Mouse (Mus musculus) small intestine, adult 2 months (tissue): ENCODE measurements around the gene Prmt8. TPM values are rescaled to one million over a fixed set of nuclear protein-coding genes. Genes with fewer than 3 reads are reported as not detected.

ENCODE experiments used
- H3K27ac ChIP-seq: fragments of 200-500 bp; 2 replicates; pipeline ENCODE4 v1.5.1; 2012; ENCODE audit warnings: low read depth, low read length, control low read depth, inconsistent platforms; ENCODE audit not compliant: insufficient read depth
- H3K27me3 ChIP-seq: fragments of 200-500 bp; 2 replicates; pipeline ENCODE4 v1.6.1; 2012; ENCODE audit warnings: mild to moderate bottlenecking, moderate library complexity, low read length, inconsistent platforms; ENCODE audit not compliant: control insufficient read depth, insufficient read depth
- H3K36me3 ChIP-seq: fragments of 200-500 bp; 2 replicates; pipeline ENCODE4 v1.6.1; 2012; ENCODE audit warnings: mild to moderate bottlenecking, low read length, control low read depth, inconsistent platforms; ENCODE audit not compliant: control insufficient read depth, insufficient read depth
- H3K4me1 ChIP-seq: fragments of 200-500 bp; 2 replicates; pipeline ENCODE4 v1.6.1; 2012; ENCODE audit warnings: low read length, inconsistent platforms, mixed read lengths; ENCODE audit not compliant: control insufficient read depth, insufficient read depth, insufficient read length
- H3K4me3 ChIP-seq: fragments of 200-500 bp; 2 replicates; pipeline ENCODE4 v1.5.1; 2012; ENCODE audit warnings: low read depth, mild to moderate bottlenecking, control low read depth, inconsistent platforms, low read length, moderate library complexity
- CTCF ChIP-seq: fragments of 200-500 bp; IDR thresholded peaks from 2 replicates; pipeline ENCODE4 v1.5.1; 2012; ENCODE audit warnings: low read depth, mild to moderate bottlenecking, control low read depth, inconsistent platforms, low read length, moderate library complexity, mixed read lengths; ENCODE audit not compliant: insufficient replicate concordance, insufficient read length; ENCODE audit errors: extremely low read depth
- POLR2A ChIP-seq: fragments of 200-500 bp; IDR thresholded peaks from 2 replicates; pipeline ENCODE4 v1.6.1; 2012; ENCODE audit warnings: low read depth, mild to moderate bottlenecking, control low read depth, inconsistent platforms, low read length, moderate library complexity
- WGBS: fragments of 180-500 bp; shearing (Covaris S2); methylation state at CpG from one replicate; pipeline ENCODE4 v1.1.7; 2018; 5-methylcytosine and 5-hydroxymethylcytosine counted together
- polyA plus RNA-seq: library from polyadenylated mRNA; depleted of rRNA; stranded (reverse); fragments of >200 nt; gene quantifications from 2 replicates; pipeline ENCODE4 v1.2.3, GENCODE M21; 2012

Gene Prmt8
- polyA plus RNA-seq, 1 experiment, result 0.10 TPM

DNA sequence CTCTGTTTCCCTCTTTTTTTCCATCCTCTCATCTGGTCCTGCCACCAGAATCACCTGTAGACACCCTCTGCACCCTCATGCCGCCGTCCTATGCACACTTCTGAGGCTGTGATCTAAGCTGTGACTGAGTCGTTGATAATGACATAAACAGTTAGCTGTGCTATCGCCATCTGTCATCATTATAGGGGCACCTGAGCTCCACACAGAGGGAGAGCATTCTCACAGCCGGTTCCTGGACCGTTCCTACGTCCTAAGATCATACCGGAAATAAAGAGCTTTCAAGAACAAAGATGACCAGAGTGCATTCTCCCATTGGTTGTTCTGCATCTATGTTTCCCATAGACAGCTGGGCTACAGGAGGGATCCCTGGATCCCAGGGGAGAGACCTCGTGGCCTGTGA lies 28.6 kb downstream of the Prmt8 start:
- no peak overlapping the region for H3K27ac ChIP-seq
- no peaks in the 10 kb centered on the region for H3K36me3 ChIP-seq
- no peaks in the 10 kb centered on the region for H3K4me1 ChIP-seq
- TF ChIP-seq POLR2A, result no peak
- TF ChIP-seq CTCF, result no peak
- WGBS, result 70% methylated on average over 9 of the region's 9 CpGs
- no peak overlapping the region for H3K4me3 ChIP-seq
- H3K27me3 ChIP-seq, result no peaks in the 10 kb centered on the region

- H3K27ac ChIP-seq, result no peak overlapping the region
- no peaks in the 10 kb centered on the region for H3K4me1 ChIP-seq
- no peak for TF ChIP-seq POLR2A
- no peak overlapping the region for H3K4me3 ChIP-seq
- no peaks in the 10 kb centered on the region for H3K36me3 ChIP-seq
- WGBS, result 77% methylated on average over 5 of the region's 5 CpGs
- H3K27me3 ChIP-seq, result no peaks in the 10 kb centered on the region
Measured at GRCm38 (mm10) chr6:127739921-127740320, 29.4 kb downstream of the Prmt8 start.

DNA sequence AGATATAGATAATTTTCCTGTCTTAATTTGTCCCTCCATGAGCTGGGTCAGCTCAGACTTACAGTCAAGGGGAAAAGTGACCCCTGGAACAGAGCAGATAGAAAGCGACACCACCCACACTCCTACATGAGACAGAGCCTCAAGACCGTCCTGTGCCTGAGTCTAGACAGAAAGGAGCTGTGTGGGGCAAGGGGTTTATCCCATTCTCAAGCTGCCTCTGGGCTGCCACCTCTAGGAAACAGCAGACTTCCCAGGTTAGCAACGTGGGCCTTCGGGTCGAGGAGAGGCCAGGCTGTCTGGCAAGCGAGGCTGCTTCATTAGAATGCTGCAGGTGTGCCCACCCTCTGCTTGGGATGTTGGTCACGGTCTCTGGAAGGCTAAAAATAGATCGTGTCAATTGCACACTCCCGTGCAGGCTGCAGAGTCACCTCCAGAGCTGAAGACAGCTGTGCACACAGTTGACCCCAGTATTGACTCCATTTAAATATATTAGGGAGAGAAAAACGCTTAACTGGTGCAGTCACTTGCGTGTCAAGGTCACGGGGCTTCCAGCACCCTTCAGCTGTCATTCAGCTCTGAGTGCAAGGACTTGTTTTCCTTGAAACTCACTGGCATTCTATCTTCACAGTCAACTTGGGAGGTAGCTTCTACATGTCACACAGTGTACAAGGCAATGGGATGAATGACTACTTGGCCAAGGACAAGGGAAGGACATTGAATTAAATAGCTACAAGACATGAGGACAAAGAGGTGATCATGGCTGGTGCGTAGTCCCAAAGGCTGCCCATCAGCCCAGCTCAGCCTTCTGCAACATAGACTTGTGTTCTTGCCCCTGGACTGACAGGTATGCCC lies 33.9 kb downstream of the Prmt8 start:
- Histone ChIP-seq H3K27me3 (no peaks in the 10 kb centered on the region), H3K36me3 (no peaks in the 10 kb centered on the region), H3K4me1 (no peaks in the 10 kb centered on the region), H3K4me3 (no peak overlapping the region), H3K27ac (no peak overlapping the region)
- TF ChIP-seq CTCF, result no peak
- TF ChIP-seq POLR2A, result no peak
- WGBS, result 56% methylated on average over 13 of the region's 13 CpGs

- TF ChIP-seq POLR2A, result no peak
- TF ChIP-seq CTCF, result no peak
- 67% methylated on average over 8 of the region's 8 CpGs for WGBS
Measured at GRCm38 (mm10) chr6:127723126-127723525, 46.1 kb downstream of the Prmt8 start.

DNA sequence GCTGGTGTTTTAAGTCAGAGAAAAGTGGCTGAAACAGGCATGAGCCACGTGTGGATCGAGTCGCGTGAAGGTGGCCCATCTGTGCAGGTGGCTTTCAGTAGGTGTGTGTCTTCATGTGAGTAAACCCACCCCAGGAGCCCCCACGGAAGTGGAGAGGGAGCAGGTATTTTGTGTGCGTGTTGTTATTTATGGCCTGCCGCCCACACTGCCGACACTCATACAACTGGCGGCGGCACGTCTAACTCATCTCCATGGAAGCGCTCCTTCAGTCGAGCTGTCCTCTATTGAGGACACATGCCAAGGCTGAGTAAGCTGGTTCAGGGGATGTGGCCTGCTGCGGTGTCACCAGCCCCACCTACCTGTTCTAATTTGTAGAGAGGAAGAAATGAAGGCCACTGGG lies 49.4 kb downstream of the Prmt8 start:
- H3K27ac ChIP-seq, result no peak overlapping the region
- H3K4me1 ChIP-seq, result no peaks in the 10 kb centered on the region
- no peak overlapping the region for H3K4me3 ChIP-seq
- no peaks in the 10 kb centered on the region for H3K27me3 ChIP-seq
- no peaks in the 10 kb centered on the region for H3K36me3 ChIP-seq
- TF ChIP-seq POLR2A (no peak), CTCF (no peak)
- WGBS, result 86% methylated on average over 14 of the region's 14 CpGs

More at GRCm38 (mm10) chr6:127723126-127723525, 46.1 kb downstream of the Prmt8 start:
- Histone ChIP-seq H3K4me1 (no peaks in the 10 kb centered on the region), H3K36me3 (no peaks in the 10 kb centered on the region), H3K4me3 (no peak overlapping the region), H3K27ac (no peak overlapping the region), H3K27me3 (no peaks in the 10 kb centered on the region)

GRCm38 (mm10) chr6:127717239-127718137 lies 51.8 kb downstream of the Prmt8 start:
- no peak overlapping the region for H3K27ac ChIP-seq
- no peak overlapping the region for H3K4me3 ChIP-seq
- 55% methylated on average over 21 of the region's 21 CpGs for WGBS
- TF ChIP-seq POLR2A, result no peak
- no peak for TF ChIP-seq CTCF
- no peaks in the 10 kb centered on the region for H3K27me3 ChIP-seq
- H3K4me1 ChIP-seq, result no peaks in the 10 kb centered on the region
- no peaks in the 10 kb centered on the region for H3K36me3 ChIP-seq

GRCm38 (mm10) chr6:127715428-127715827 lies 53.8 kb downstream of the Prmt8 start:
- 50% methylated on average over 5 of the region's 5 CpGs for WGBS
- TF ChIP-seq POLR2A (no peak), CTCF (no peak)

More at GRCm38 (mm10) chr6:127715428-127715827, 53.8 kb downstream of the Prmt8 start:
- Histone ChIP-seq H3K27ac (no peak overlapping the region), H3K36me3 (no peaks in the 10 kb centered on the region), H3K4me3 (no peak overlapping the region), H3K27me3 (no peaks in the 10 kb centered on the region), H3K4me1 (no peaks in the 10 kb centered on the region)
